Mouse (Mus musculus) liver, embryonic 14.5 days (tissue): ENCODE measurements around the gene BC048403.

Experiments used
- CTCF ChIP-seq: IDR thresholded peaks from 2 replicates; pipeline ENCODE4 v1.5.1; 2016; ENCODE audit warnings: antibody characterized with exemption, low read depth, control low read depth
- EP300 ChIP-seq: IDR thresholded peaks from 2 replicates; pipeline ENCODE4 v1.6.1; 2016; ENCODE audit warnings: antibody characterized with exemption, low read depth

GRCm38 (mm10) chr10:121796027-121796802 lies 56.5 kb downstream of the BC048403 start:
- TF ChIP-seq CTCF (no peak), EP300 (no peak)
